Mouse (Mus musculus) frontal cortex, postnatal 36 days (tissue): ENCODE measurements around the gene Ralgapa2.

ENCODE experiments used
- DNase-seq, 2 experiments: peaks; one replicate each; pipeline ENCODE4 v3.0.0; 2022; ENCODE audit warnings: low spot score in 2 of 2

Gene Ralgapa2

DNA sequence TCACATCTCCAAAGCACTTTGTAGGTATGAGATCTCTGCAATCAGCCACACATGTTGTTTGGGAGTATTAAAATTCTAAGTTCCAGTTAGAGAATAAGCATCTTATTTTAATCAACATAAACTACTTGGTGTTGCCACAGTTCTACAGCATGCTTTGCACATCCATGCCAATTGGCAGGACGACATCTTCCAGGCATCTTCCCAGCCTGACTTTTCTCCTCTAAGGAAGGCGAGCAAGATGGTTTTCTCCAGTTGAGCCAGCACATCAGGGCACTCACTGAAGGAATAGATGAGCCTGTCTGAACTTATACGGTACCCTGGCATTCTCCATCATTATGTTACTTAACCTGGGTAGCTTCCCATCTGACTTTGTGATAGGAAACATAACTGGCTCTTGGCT is 83.4 kb downstream of the Ralgapa2 start:
- DNase-seq: no peak

DNA sequence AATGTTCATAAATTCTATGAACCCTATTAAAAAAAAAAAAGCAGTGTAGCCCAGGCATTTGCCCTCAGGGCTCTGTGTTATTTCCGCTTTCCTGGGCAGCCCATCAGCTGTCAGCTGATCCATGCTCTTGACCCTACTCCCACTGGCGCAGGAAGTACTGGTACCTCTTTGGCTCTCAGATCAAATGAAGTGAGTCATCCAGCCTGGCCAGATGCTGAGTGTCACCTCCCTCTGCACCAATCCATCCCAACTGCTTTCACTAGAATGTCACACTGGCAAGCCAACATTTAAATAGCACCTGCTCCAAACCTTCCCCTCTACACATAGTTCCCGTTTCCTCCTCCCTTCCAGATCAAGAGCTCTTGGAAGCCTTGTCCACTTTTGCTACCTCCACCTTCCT is 84.8 kb downstream of the Ralgapa2 start:
- DNase-seq: no peak

DNA sequence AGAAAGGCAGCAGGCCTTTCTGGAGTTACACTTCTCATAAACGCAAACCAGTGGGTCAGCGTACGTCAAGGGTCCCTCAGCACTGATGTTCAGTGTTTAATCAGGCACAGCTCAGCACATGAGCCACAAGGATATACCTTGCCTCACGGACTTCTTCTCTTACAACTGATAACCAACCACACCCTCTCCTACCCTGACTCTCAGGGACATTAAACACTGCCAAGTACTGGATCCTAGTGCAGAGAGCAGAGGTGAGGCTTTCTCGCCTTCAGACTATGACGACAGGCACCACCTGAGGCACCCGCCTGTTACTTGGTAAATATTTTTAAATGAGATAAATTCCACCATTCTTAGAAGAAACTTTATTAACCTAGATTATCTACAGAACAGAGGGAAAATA is 85.8 kb downstream of the Ralgapa2 start:
- no peak for DNase-seq

DNA sequence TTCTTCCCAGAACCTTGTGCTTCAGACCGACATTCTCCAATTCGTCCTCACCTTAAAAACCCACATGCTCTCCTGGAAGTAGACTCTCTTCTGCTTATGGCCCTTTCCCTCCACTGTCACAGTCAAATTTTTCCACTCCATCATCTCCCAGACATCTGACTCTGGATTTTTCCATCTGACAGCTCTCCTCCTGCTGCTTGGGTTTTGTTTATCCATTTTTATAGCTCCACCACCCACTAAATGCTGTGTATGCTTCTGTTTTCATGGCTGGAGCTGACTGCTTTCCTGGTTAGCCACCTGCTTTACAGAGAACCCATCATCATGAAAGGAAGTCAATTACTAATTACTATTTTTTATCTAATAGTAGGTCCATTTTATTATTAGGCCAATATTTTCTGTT is 86.9 kb downstream of the Ralgapa2 start:
- peak in 1 of 2 experiments; percentile 21 for DNase-seq

DNA sequence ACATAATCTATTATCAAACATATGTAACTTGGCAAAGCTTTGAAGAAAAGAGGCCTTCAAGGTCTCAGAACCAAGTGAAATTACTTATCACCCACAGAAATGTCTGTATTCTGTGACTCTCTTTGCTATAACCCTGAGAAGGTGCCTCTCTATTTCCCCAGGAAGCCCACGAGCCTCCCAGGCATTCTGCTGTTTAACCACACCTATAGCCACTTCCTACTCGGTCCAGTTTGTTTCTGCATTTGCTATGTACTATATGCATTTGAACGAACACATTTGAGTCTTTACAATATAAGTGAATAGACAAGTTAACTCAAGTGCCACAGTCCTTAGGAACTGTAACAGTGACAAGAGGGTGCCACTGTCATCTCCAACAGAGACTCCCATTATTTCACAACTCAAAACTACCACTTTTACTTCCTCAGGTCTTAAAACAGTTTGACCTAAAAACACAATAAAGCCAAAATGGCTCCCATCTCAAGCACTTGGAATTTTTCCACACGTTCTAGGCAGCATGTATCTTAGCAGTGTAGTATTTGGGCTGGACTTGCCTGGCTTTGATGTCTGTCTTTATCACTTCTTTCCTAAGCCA is 88.3 kb downstream of the Ralgapa2 start:
- no peak for DNase-seq

DNA sequence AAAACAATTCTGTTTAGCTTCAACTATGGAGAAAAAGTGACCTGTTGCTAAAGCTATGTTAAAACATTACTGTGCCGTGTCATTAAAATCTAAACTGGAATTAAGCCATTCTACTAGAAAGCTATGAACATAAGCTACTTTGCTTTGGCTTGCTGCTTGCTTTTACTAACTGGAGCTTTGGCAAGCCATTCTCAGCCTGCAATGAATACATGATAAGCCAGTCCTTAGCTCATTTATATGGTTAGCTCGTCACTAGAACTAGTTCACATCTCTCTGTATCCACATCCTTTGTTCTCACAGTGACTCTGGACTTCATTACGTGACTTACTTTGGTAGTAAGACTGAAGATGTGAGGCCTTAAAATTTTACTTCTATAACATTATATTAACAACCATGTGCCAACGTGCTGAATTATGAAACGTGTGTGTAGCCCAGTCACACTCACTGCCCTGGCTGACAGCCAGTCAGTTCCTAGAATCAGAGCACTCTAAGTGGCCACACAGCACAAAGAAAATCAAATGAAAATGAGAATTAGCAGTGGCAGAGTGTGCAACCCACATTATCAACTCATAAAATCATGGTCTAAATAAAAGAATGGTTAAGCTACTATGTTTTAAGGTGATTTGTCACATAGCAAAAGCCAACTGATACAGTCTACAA is 89.0 kb downstream of the Ralgapa2 start:
- no peak for DNase-seq

DNA sequence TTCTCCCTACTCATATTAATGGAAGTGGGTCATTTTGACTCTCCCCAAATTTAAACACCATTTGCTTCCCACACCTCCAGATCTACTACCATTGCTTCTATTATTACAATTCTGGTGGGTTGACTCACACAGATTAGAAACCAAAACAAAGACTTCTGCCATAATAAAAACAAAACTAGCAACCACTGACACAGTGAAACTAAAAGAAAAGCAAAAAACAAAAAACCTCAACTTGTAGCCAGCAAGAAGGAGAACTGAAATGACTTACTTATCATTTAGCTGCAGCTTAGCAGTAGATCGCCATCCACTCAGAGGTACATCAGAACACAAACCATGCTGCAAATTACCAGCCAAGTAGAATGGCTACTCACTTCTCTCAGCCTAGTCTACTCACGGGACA is 95.9 kb downstream of the Ralgapa2 start:
- no peak for DNase-seq

DNA sequence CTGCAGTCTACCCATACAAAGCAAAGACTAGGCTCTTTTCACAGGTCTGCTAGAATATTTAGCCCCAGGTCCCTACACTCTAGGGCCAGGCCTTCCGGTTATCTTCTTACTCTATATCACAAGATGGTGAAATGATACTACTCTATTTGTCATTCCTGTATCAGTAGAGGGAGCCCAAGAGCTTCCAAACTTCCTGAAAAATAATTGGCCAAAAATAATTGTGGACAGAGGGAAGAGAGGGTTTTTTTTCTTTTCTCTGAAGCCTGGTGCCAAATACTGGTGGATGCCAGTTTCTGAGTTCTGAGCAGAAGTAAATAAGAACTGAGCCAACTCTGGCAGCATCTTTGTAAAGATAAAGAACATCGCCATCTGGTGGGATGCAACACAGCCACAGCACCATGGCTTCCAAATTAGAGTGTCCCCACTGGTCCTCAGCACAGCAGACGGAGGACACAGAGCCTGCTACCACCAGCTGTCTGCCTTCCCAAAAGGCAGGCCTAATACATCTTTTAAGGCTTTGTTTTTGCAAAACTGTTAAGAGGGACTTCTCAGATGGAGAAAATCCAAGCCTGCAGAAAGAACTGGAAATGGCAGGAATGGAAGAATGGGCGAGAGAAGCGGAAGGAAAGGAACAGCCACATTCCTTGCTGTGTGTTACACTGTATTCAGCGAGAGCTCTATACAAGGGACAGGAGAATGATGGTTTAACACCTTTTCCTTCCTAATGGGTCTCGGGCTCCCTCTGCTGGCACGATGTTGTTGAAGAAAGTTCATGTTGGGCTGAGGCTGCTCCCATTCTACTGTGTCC is 97.5 kb downstream of the Ralgapa2 start:
- DNase-seq: peak; percentile 76 to 84

DNA sequence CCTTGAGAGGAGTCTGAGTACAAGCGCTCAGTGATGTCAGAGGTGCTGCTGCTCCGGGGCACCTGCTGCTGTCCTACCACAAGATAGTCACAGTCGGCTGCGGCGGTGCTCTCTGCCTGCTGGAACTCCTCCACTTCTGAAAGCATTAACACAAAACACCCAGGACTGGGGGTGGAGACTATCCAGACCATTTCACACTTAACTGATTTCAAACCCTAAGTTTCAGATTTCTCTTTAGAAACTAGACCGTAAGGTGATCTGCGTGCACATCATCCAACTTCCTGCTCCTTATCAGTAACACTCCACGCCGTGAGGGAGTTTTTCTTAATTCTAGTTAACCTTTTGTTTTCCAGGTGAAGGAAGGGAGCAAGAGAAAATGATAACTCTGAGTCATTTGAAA is 99.4 kb downstream of the Ralgapa2 start:
- DNase-seq: no peak

DNA sequence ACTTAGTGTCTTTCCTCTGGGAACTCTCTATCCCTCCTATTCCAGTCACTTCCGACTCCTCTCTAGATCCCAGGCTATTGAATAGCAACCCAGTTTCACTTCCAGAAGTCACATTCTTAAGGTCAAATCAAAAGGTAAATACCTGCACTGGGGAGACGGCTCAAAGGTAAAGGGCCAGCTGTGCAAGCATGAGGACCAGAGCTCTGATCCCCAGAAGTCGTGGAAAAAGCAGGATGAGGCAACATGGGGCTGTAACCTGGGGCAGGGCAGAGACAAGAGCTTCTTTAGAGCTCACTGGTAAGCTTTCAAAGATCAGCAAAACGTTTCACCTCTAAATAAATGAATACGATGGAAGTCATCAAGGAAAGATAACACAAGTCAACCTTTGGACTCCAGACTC is 100.2 kb downstream of the Ralgapa2 start:
- no peak for DNase-seq

DNA sequence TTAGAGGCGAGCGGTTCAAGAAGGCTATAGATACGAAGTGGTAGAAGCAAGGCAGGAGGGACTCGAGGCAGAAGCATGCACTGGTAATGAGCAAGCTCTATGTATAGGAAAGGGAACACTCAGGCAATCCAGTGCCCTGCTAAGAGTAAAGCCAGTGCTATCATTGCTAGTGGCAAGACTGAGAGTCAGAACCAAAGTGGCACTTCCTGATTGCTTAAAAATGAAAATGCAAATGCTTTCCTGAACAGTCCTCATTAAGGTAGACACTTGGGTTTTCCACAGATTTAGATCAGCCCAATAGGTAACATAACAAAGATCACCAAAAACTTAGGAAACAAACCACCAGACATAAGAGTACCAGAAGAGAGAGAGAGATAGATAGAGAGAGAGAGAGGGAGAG is 105.1 kb downstream of the Ralgapa2 start:
- no peak for DNase-seq

DNA sequence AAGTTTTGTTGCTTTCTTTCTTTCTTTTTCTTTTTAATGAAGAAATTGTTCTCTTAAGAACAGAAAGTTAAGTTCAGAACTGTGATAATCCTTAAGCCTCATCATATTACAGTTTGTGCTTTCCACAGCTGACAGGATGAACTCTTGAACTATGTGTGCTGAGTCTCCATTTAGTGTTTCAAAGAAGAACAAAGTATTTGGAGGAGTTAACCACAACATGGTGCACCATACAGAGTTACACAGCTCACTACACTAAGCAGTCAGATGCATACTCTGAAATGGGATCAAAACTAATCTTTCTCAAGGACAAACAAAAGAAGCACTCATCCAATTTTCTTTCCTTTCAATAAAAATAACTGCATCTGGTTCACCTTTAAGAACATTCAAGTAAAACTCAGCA is 110.6 kb downstream of the Ralgapa2 start:
- DNase-seq: no peak

DNA sequence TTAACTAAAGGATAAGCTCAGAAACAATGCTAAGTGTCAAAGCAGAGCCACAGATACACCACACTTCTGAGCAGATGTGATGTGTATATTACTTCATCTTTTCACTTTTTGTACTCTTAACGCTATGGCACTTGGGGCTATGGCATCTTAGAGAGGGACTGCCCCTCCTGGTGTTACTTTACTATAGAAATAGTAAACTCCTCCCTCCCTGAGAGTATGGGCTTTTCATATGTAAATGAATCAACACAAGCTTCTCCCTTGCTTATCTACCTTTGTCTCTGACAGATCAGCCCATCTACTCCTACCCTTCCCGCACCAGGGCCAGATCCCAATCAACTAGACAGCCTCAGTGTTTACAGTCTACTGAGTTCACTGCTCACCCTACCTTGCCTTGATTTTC is 111.4 kb downstream of the Ralgapa2 start:
- no peak for DNase-seq

DNA sequence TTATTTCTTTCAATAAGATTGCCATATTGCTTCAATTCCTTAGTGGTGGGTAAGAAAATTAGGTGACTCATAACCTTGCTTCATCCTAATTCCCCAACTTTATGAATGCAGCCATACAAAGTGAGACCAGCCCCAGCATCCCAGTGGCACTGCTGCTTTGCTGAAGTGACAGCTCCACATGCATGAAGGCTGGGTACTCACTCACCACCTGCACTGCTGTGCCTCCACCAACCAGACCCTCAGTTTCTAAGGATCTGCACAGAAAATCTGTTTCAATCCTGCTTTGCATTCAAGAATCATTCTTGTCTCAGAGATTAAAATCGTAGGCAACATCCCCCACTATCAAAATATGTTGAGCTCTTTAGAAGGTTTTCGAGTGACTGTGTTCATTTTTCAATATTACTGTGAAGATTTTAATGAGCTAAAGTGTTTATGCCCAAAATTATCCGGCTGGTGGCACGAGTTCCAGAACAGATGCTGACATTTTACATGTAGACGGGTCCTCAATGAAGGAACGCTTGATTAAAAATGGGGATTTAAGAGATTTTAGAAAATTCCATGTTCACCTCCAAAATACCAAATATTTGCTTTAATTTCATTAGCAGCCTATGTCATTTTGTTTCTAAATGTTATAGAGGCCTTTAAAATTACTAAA is 113.8 kb downstream of the Ralgapa2 start:
- no peak for DNase-seq

DNA sequence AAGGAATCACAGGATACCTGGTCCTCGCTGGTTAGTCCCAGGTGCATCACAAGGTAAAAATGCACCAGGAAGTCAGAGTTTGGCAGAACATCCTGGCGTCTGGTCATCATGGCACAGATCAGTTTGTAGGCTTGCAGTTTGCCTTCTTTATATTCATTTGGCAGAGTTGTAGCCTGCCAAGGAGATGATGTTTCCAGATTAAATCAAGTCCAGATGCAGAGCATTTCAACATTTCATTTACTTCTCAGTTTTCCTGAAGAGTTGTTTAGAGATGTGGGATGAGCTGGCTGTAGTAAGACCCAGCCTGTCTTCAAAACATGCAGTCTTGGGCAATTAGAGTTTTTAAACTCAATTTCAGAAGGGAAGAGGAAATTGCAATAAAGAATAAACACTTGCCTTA is 124.9 kb downstream of the Ralgapa2 start:
- DNase-seq: no peak

DNA sequence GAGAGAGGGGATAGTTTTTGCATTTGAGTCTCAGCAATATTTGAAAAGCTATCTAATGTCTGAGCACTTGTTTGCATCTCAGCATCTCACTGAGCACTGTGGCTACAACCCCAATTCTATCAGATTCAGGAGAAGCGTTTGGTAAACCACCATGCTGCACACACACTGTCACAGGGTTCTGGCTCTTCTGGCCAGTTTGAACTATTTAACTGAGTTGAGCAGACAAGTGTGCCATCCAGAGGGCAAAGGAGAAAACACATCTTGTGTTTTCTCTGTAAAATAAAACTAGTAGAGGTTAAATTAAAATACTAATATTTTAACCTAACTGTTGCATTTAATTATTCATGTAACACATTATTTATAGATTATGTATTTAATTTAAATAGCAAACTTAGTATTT is 127.6 kb downstream of the Ralgapa2 start:
- DNase-seq: no peak

DNA sequence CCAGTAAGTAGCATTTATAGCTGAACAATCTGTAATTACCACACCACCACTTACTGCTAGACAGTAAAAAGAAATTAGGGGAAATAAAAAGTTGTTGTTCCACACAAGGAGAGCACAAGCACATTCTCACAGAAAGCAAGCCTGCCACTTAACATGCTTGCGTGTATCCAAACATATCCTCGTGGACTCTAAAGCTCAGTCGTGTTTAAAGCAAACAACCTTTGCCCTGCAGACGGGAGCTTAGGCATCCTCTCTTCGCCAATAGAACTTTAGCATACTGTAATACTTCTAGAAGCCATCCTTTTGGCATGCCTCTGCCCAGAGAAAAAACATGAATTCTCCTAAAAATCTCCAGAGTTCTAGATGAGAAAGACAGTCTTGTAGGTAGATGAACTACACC is 135.9 kb downstream of the Ralgapa2 start:
- DNase-seq: no peak

DNA sequence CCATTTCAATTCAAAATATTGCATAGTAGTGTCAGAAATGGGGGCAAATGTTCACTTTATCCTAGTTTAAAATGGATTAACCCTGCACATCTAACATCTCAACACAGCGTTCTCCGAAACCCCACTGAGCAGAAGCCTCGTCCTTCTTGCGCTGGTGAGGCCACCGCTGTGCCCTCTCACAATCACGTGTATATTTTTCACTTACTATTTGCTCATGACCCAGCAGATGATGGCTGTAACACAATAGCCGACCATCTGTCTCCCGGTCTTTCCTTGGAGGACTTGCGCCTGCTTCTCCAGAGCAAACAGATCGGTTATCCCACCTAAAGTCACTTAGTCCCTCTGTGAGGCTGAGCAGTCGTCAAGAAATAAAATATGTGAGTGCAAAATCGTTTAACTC is 146.0 kb downstream of the Ralgapa2 start:
- no peak for DNase-seq

DNA sequence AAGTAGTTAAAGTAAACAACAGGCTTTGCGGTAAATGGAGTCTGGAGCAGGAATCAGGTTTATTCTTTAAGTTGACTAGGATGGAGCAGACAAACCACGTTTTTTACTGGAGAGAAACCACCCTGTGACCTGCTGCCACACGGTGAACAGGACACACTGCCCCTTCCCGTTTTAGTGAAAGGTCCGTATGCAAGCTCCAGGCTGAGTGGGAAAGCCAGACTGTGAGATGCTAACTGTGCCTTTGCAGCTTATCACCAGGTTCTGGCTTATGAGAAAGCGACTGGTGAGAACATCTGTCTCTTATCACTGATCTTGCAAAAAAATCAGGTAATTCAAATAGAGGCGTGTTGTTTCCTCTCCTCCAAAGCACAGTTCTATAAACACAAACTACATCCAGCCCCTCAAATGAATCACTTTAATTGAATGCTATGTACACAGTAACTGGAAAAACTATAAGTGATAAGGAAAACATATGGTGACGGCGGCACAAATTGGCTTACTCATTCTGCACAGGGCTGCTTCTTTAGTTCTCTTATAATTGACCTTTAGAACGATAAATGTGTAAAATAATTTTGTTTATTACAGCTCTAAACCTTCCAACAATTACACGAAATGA is 146.7 kb downstream of the Ralgapa2 start:
- DNase-seq: no peak

DNA sequence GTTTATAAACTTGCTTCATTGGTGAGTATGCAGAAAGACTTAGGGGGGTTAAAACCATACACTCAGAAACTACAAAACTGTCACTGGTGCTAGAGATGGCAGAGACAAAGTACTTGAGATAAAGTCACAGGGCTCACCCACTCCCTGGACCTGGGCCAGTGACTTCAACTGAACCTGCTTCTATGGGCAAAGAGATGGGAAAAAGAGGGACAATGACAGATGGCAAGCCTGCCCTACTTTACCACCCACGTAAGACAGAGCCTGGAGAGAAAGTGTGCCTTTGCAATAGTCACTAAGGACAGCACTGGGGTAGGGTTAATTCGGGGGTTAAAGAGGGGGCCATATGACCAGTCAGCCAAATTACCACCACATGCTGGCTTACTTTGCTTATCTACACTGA is 148.7 kb downstream of the Ralgapa2 start:
- DNase-seq: peak; percentile 63 to 67

DNA sequence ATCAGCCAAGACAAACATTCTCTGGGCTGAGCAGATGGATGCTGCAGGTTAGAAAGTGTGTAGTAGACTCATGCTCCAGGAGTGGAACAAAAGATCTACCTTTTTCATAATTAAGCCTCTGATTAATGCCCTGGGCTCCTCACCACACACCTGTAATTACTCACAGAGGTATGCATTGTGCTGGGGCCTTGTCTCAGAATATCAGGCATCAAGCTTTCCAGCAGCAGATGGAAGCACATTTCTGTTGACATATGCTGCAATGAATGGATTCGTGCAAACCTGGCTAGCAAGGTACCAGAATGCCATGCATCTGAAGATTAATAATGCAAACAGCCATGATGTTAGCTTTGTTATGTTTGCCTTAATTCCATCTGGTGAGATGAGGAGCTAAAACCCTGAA is 149.2 kb downstream of the Ralgapa2 start:
- DNase-seq: no peak

DNA sequence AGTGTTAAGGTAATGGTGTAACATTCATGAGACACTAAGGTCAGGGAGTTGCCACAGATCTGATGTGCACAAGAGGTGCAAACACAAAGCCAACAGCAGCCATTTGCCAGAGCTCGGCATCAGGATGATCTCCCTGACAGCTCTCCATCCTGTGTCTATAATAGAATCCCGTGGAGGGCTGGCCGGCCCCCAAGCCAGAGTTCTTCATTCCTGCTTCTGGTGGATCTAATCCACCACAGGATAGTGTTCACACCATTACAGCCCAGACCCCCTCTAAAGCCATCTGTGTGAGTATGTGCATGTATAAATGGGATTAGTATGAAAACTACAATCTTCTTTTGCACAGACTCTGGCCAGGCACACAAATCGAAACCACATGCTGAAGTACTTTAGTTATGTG is 150.2 kb downstream of the Ralgapa2 start:
- no peak for DNase-seq
